Mouse (Mus musculus): ENCODE data around the gene Phb2.

The Phb2 gene

GRCm38 (mm10) chr6:124723541-124723940, 11.4 kb downstream of the Phb2 start:
- DNase-seq (ENCODE audit: low spot score), result no peak

- DNase-seq (ENCODE audit: low spot score), result no peak
Measured at GRCm38 (mm10) chr6:124724472-124724871, 12.3 kb downstream of the Phb2 start.

- no peak for DNase-seq (ENCODE audit: low spot score)
Measured at GRCm38 (mm10) chr6:124728621-124729020, 16.5 kb downstream of the Phb2 start.

- DNase-seq (ENCODE audit: low spot score), result no peak
Measured at GRCm38 (mm10) chr6:124729850-124730705, 17.9 kb downstream of the Phb2 start.

- DNase-seq (ENCODE audit: low spot score), result no peak
Measured at GRCm38 (mm10) chr6:124731038-124731437, 18.9 kb downstream of the Phb2 start.

GRCm38 (mm10) chr6:124732476-124733370, 20.6 kb downstream of the Phb2 start:
- no peak for DNase-seq (ENCODE audit: low spot score)

- no peak for DNase-seq (ENCODE audit: low spot score)
Measured at GRCm38 (mm10) chr6:124734417-124734816, 22.3 kb downstream of the Phb2 start.

GRCm38 (mm10) chr6:124737040-124737439, 24.9 kb downstream of the Phb2 start:
- DNase-seq (ENCODE audit: low spot score), result no peak

GRCm38 (mm10) chr6:124738511-124739023, 26.4 kb downstream of the Phb2 start, which contains the start of gene Ptpn6:
Gene Ptpn6, minus strand, starts transcription at chr6:124738714.
- no peak for DNase-seq (ENCODE audit: low spot score)

GRCm38 (mm10) chr6:124739231-124739796, 27.2 kb downstream of the Phb2 start:
- no peak for DNase-seq (ENCODE audit: low spot score)

GRCm38 (mm10) chr6:124740211-124740887, 28.2 kb downstream of the Phb2 start:
- DNase-seq (ENCODE audit: low spot score), result no peak

GRCm38 (mm10) chr6:124740888-124741761, 29.0 kb downstream of the Phb2 start, which contains the start of gene Grcc10:
Gene Grcc10, minus strand, starts transcription at chr6:124741374.
- peak; percentile 84 for DNase-seq (ENCODE audit: low spot score)

GRCm38 (mm10) chr6:124741842-124742241, 29.7 kb downstream of the Phb2 start:
- no peak for DNase-seq (ENCODE audit: low spot score)

- DNase-seq (ENCODE audit: low spot score), result no peak
Measured at GRCm38 (mm10) chr6:124742839-124743514, 30.8 kb downstream of the Phb2 start.

- DNase-seq (ENCODE audit: low spot score), result no peak
Measured at GRCm38 (mm10) chr6:124743647-124744046, 31.5 kb downstream of the Phb2 start.

- DNase-seq (ENCODE audit: low spot score), result no peak
Measured at GRCm38 (mm10) chr6:124744755-124745321, 32.7 kb downstream of the Phb2 start.

GRCm38 (mm10) chr6:124745490-124746295, 33.6 kb downstream of the Phb2 start:
- peak; percentile 95 for DNase-seq (ENCODE audit: low spot score)

- no peak for DNase-seq (ENCODE audit: low spot score)
Measured at GRCm38 (mm10) chr6:124746296-124746605, 34.1 kb downstream of the Phb2 start.
